Mouse (Mus musculus) bone marrow macrophage, adult 2 months (primary cell): ENCODE results near the gene Sdhaf4. TPM values are rescaled to one million over a fixed set of nuclear protein-coding genes. Genes with fewer than 3 reads are reported as not detected.

Experiments used
- H3K27ac ChIP-seq: 2 replicates; pipeline ENCODE4 v1.5.1; 2012; ENCODE audit warnings: low read depth, low read length; ENCODE audit not compliant: insufficient read depth
- H3K4me1 ChIP-seq: 2 replicates; pipeline ENCODE4 v1.6.1; 2012; ENCODE audit warnings: low read length; ENCODE audit not compliant: control insufficient read depth, insufficient read depth
- H3K4me3 ChIP-seq: 2 replicates; pipeline ENCODE4 v1.5.1; 2012; ENCODE audit warnings: mild to moderate bottlenecking, low read length, moderate library complexity; ENCODE audit not compliant: insufficient read depth
- CTCF ChIP-seq: IDR thresholded peaks from 2 replicates; pipeline ENCODE4 v1.5.1; 2012; ENCODE audit warnings: low read depth, mild to moderate bottlenecking, low read length, moderate library complexity
- POLR2A ChIP-seq: IDR thresholded peaks from 2 replicates; pipeline ENCODE4 v1.6.1; 2012; ENCODE audit warnings: mild to moderate bottlenecking, low read depth, low read length, borderline replicate concordance
- polyA plus RNA-seq: library from polyadenylated mRNA; stranded (reverse); fragments of >200 nt; gene quantifications from 2 replicates; pipeline ENCODE4 v1.2.4, GENCODE M21; 2012; ENCODE audit not compliant: missing spikeins, insufficient read depth, insufficient read length

The Sdhaf4 gene
- polyA plus RNA-seq, 1 experiment, result 42.7 TPM

- Histone ChIP-seq H3K27ac (no peak overlapping the region), H3K4me1 (no peaks in the 10 kb centered on the region), H3K4me3 (no peak overlapping the region)
- TF ChIP-seq CTCF, result no peak
- TF ChIP-seq POLR2A, result no peak
Observed at GRCm38 (mm10) chr1:23958668-23959414, 46.6 kb downstream of the Sdhaf4 start.

- TF ChIP-seq POLR2A, result no peak
- no peak for TF ChIP-seq CTCF
- no peaks in the 10 kb centered on the region for H3K4me1 ChIP-seq
- H3K4me3 ChIP-seq, result no peak overlapping the region
- no peak overlapping the region for H3K27ac ChIP-seq
Observed at GRCm38 (mm10) chr1:23958101-23958500, 47.4 kb downstream of the Sdhaf4 start.

- H3K27ac ChIP-seq, result no peak overlapping the region
- no peaks in the 10 kb centered on the region for H3K4me1 ChIP-seq
- TF ChIP-seq CTCF (no peak), POLR2A (no peak)
- no peak overlapping the region for H3K4me3 ChIP-seq
Observed at GRCm38 (mm10) chr1:23955539-23955938, 49.9 kb downstream of the Sdhaf4 start.

GRCm38 (mm10) chr1:23953921-23954320, 51.5 kb downstream of the Sdhaf4 start:
- no peak overlapping the region for H3K27ac ChIP-seq
- no peaks in the 10 kb centered on the region for H3K4me1 ChIP-seq
- no peak overlapping the region for H3K4me3 ChIP-seq
- TF ChIP-seq POLR2A (no peak), CTCF (no peak)

- Histone ChIP-seq H3K4me3 (no peak overlapping the region), H3K4me1 (no peaks in the 10 kb centered on the region), H3K27ac (no peak overlapping the region)
- TF ChIP-seq CTCF, result no peak
- no peak for TF ChIP-seq POLR2A
Observed at GRCm38 (mm10) chr1:23948778-23949699, 56.4 kb downstream of the Sdhaf4 start.

- no peak overlapping the region for H3K4me3 ChIP-seq
- no peaks in the 10 kb centered on the region for H3K4me1 ChIP-seq
- TF ChIP-seq CTCF, result no peak
- TF ChIP-seq POLR2A, result no peak
- H3K27ac ChIP-seq, result no peak overlapping the region
Observed at GRCm38 (mm10) chr1:23948290-23948689, 57.2 kb downstream of the Sdhaf4 start.

Other genes with a start within 250 kb of the Sdhaf4 start
- gene B3gat2, start 243.9 kb downstream of the Sdhaf4 start, polyA plus RNA-seq, result not detected in 2 replicates
- gene Smap1, start 83.3 kb downstream of the Sdhaf4 start, polyA plus RNA-seq, result 42.3 and 52.5 TPM in 2 replicates
- 4.4 and 5.2 TPM in 2 replicates for gene Fam135a, start 94.7 kb upstream of the Sdhaf4 start, polyA plus RNA-seq
- not detected in 2 replicates for gene Col9a1, start 172.0 kb upstream of the Sdhaf4 start, polyA plus RNA-seq